Mouse (Mus musculus) liver, embryonic 12.5 days (tissue): ENCODE results near the gene Clasrp. TPM values are rescaled to one million over a fixed set of nuclear protein-coding genes. Genes with fewer than 3 reads are reported as not detected.
"Not testable (repeated sequence)": the region's sequence is repeated elsewhere in the genome, so short reads cannot be mapped to it uniquely, and the experiment has no call there.

ENCODE experiments used
- ATAC-seq: fragments of 200-750 bp; cut with Nextera tagmentation; 2 replicates; pipeline ENCODE4 v1.8.0; 2017; ENCODE audit warnings: moderate number of reproducible peaks, mild to moderate bottlenecking, moderate library complexity
- H3K27ac ChIP-seq: fragments of 300-500 bp; sonication (generic); 2 replicates; pipeline ENCODE4 v1.5.1; 2016; ENCODE audit warnings: mild to moderate bottlenecking
- H3K27me3 ChIP-seq: fragments of 300-500 bp; sonication (generic); replicated peaks from 2 replicates; pipeline ENCODE4 v1.6.1; 2016; ENCODE audit warnings: mild to moderate bottlenecking, moderate library complexity
- H3K36me3 ChIP-seq: fragments of 300-500 bp; sonication (generic); 2 replicates; pipeline ENCODE4 v1.6.1; 2016; ENCODE audit warnings: mild to moderate bottlenecking, moderate library complexity
- H3K4me1 ChIP-seq: fragments of 300-500 bp; sonication (generic); 2 replicates; pipeline ENCODE4 v1.6.1; 2016
- H3K4me2 ChIP-seq: fragments of 300-500 bp; sonication (generic); 2 replicates; pipeline ENCODE4 v1.6.1; 2016; ENCODE audit warnings: mild to moderate bottlenecking, moderate library complexity
- H3K4me3 ChIP-seq: fragments of 300-500 bp; sonication (generic); 2 replicates; pipeline ENCODE4 v1.5.1; 2016; ENCODE audit warnings: mild to moderate bottlenecking, moderate library complexity
- H3K9ac ChIP-seq: fragments of 300-500 bp; sonication (generic); 2 replicates; pipeline ENCODE4 v1.6.1; 2016; ENCODE audit warnings: mild to moderate bottlenecking, moderate library complexity
- H3K9me3 ChIP-seq: fragments of 300-500 bp; sonication (generic); replicated peaks from 2 replicates; pipeline ENCODE4 v1.6.1; 2016; ENCODE audit warnings: mild to moderate bottlenecking, moderate library complexity
- WGBS: fragments of 180-500 bp; shearing (Covaris S2); methylation state at CpG from one replicate; pipeline ENCODE4 v1.1.7; 2016; ENCODE audit not compliant: insufficient replicate concordance; 5-methylcytosine and 5-hydroxymethylcytosine counted together
- polyA plus RNA-seq: library from polyadenylated mRNA; unstranded; fragments of >200 nt; fragmentation: Nextera tagmentation; extraction: Ambion mirVana; gene quantifications from 2 replicates; pipeline ENCODE4 v1.2.1, GENCODE M21; 2016

Clasrp gene
- polyA plus RNA-seq, 1 experiment from 2014 or later, result 23.9 TPM

- Histone ChIP-seq H3K27ac (peak overlapping the region; percentile 81; the same call in 1 of the 2 replicates), H3K4me1 (peaks cover 29% of the 10 kb centered on the region), H3K36me3 (peaks cover 29% of the 10 kb centered on the region), H3K4me2 (peak overlapping the region; percentile 86), H3K4me3 (peak overlapping the region; percentile 89)
- H3K27me3 ChIP-seq, ATAC-seq, H3K9ac ChIP-seq, H3K9me3 ChIP-seq: not testable (repeated sequence)
- 55% methylated on average over 10 of the region's 10 CpGs for WGBS
Measured at GRCm38 (mm10) chr7:19604606-19605214, 424 bp upstream of the Clasrp start.

DNA sequence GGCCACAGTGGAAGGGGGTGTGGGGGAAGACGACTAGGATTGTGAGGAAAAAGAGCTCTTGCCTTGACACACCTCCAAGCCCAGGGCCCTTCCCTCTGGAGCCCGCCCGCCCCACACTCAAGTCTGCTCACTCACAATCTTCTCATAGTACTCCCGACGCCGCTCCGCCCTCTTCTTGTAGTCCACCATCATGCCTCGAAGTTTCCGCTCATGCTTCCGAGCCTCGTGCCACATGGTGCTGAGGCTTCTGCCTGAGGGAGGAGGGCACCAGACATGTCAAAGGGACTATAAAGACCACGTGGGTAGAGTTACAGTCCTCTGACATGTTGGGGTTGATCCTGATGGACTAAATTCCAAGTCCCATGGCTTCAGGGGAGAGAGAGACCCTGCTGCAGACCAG lies 1.2 kb downstream of the Clasrp start:
- peaks cover 45% of the 10 kb centered on the region for H3K36me3 ChIP-seq
- peaks cover 29% of the 10 kb centered on the region for H3K4me1 ChIP-seq
- ATAC-seq, result no peak

DNA sequence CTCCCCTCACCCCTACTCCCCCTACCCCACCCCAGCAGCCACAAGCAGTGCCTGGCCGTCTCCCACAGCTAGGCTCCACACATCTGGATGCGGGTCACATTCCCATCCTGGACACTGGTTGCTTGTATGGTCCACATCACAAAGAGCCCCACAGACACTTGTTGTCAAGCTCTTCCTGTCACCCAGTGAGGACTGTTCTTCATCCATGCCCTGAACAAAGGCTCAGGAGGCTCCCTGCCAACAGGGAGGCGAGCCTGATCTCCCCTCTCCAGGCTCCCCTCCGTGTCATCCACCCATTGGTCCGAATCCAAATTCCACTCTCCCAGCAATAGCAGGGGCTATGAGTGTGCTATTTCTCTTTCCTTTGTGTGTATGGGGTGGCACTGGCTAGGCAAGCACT lies 3.7 kb downstream of the Clasrp start:
- Histone ChIP-seq H3K27ac (peak overlapping the region; percentile 28; the same call in 1 of the 2 replicates), H3K9ac (no peak overlapping the region), H3K4me2 (no peak overlapping the region), H3K4me1 (peaks cover 29% of the 10 kb centered on the region), H3K27me3 (no peaks in the 10 kb centered on the region), H3K4me3 (no peak overlapping the region), H3K36me3 (peaks cover 63% of the 10 kb centered on the region), H3K9me3 (no peaks in the 10 kb centered on the region)
- WGBS, result 72% methylated on average over 5 of the region's 5 CpGs
- ATAC-seq, result no peak

More for the DNA sequence above, 1.2 kb downstream of the Clasrp start:
- Histone ChIP-seq H3K9ac (peak overlapping the region; percentile 93), H3K4me3 (peak overlapping the region; percentile 89), H3K9me3 (no peaks in the 10 kb centered on the region), H3K4me2 (peak overlapping the region; percentile 86), H3K27ac (no peak overlapping the region), H3K27me3 (no peaks in the 10 kb centered on the region)
- WGBS, result 65% methylated on average over 12 of the region's 12 CpGs

DNA sequence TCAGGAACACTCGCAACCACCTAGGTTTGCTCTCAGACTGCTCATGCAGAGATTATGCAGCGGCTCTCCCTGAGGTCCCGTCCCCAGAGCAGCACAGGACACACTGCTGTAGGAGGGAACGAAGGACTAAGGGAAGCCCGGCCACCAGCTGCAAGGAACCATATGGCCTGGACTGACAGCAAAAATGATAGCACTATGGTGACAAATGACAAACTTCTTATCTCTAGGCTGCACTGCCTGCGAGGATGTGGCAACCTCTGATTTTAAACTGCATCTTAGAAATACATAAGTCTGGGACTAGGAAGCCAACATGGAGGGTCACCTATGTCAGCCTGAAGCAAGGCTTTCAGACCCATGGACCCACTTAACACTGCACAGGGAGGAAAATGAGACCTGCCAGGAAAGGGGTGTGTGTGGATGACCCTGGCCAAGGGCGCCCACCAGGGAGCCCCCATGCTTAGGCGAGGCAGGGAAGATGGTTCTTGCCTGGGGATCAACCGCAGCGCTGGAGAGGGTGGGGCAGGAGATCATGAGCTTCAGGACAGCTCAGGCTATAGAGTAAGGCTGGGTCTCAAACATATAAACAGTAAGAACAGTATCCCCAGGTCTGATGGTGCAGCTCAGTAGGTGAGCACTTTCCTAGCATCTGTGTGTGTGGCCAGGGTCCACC lies 11.1 kb downstream of the Clasrp start:
- Histone ChIP-seq H3K4me1 (peaks cover 32% of the 10 kb centered on the region), H3K9ac (peak overlapping the region; percentile 12; the same call in 1 of the 2 replicates), H3K27me3 (no peaks in the 10 kb centered on the region), H3K36me3 (peaks cover 91% of the 10 kb centered on the region), H3K4me3 (no peak overlapping the region), H3K27ac (peak overlapping the region; percentile 33), H3K4me2 (peak overlapping the region; percentile 30), H3K9me3 (no peaks in the 10 kb centered on the region)
- 42% methylated on average over 10 of the region's 10 CpGs for WGBS
- ATAC-seq, result peak; percentile 82

- H3K4me2 ChIP-seq, result no peak overlapping the region
- peaks cover 99% of the 10 kb centered on the region for H3K36me3 ChIP-seq
- peak; percentile 36; the same call in 1 of the 2 replicates for ATAC-seq
- H3K4me1 ChIP-seq, result peaks cover 32% of the 10 kb centered on the region
- no peaks in the 10 kb centered on the region for H3K9me3 ChIP-seq
- H3K4me3 ChIP-seq, result no peak overlapping the region
- no peak overlapping the region for H3K27ac ChIP-seq
- H3K27me3 ChIP-seq, result no peaks in the 10 kb centered on the region
- 57% methylated on average over 3 of the region's 3 CpGs for WGBS
- H3K9ac ChIP-seq, result no peak overlapping the region
Measured at GRCm38 (mm10) chr7:19589917-19590316, 14.4 kb downstream of the Clasrp start.

- Histone ChIP-seq H3K9me3 (no peaks in the 10 kb centered on the region), H3K27me3 (no peaks in the 10 kb centered on the region), H3K4me1 (peaks cover 27% of the 10 kb centered on the region), H3K27ac (0 out of 2 replicates have a peak overlapping the region, but pooled peaks have one; percentile 2), H3K4me3 (no peak overlapping the region), H3K4me2 (no peak overlapping the region), H3K9ac (no peak overlapping the region), H3K36me3 (peaks cover 100% of the 10 kb centered on the region)
- 39% methylated on average over 3 of the region's 3 CpGs for WGBS
- no peak for ATAC-seq
Measured at GRCm38 (mm10) chr7:19589207-19589606, 15.1 kb downstream of the Clasrp start.

DNA sequence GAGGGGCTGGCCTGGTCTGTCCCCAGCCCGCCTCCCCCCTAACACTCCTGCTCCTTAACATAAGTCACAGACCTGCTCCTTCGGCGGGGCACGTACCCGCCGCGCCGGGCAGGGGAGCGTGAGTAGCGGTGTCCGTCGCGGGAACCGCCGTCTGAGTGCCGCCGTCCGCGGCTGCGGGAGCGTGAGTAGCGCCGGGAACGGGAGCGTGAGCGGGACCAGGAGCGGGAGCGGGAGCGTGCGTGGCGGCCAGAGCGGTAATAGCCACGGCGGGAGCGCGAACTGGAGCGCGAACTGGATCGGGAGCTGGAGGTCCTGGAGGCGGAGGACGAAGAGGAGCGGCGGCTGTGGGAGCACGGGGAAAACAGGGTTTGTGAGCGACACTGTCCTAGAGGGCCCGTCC lies 18.0 kb downstream of the Clasrp start:
- Histone ChIP-seq H3K27ac (no peak overlapping the region), H3K9ac (no peak overlapping the region), H3K27me3 (no peaks in the 10 kb centered on the region), H3K4me1 (peaks cover 4% of the 10 kb centered on the region; the same call in 1 of the 2 replicates), H3K9me3 (no peaks in the 10 kb centered on the region), H3K4me2 (no peak overlapping the region), H3K36me3 (peaks cover 98% of the 10 kb centered on the region), H3K4me3 (no peak overlapping the region)
- no peak for ATAC-seq
- 92% methylated on average over 46 of the region's 46 CpGs for WGBS

DNA sequence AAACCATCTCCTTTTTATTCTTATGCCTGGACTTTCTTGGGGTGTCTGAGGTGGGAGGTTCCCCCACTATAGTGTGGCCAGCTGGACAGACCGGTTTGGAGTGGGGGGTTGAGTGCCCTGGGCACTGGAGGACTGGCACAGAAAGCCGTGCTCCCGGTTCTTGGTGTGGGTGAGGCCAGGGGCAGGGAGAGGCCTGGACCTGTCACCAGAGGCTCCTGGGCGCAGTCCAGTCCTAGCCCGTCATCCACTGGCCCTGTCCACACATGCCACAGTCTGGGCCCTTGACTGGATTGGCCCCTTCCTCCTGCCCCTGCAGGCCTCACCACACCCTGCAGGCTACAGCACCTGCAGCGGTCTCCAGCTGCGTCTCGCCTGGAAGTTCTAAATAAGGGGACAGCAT lies 23.7 kb downstream of the Clasrp start:
- ATAC-seq, result no peak
- Histone ChIP-seq H3K27ac (no peak overlapping the region), H3K4me2 (no peak overlapping the region), H3K4me3 (no peak overlapping the region), H3K9me3 (no peaks in the 10 kb centered on the region), H3K27me3 (peaks cover 18% of the 10 kb centered on the region), H3K9ac (no peak overlapping the region), H3K4me1 (peaks cover 39% of the 10 kb centered on the region), H3K36me3 (peaks cover 60% of the 10 kb centered on the region)
- 87% methylated on average over 8 of the region's 8 CpGs for WGBS

DNA sequence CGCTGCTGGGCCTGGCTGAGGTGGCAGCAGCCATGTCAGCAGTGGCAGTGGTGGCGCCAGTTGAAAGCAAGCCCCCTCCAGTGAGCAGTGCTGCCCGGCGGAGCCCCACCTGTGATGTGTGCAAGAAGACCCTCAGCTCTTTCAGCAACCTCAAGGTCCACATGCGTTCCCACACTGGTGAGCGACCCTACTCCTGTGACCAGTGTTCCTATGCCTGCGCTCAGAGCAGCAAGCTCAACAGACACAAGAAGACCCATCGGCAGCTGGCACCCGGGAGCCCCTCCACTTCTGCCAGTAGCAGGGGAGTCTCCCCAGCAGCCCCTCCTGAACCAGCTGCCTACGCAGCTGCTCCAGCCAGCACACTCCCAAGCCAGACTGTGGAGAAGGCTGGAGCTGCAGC lies 24.5 kb downstream of the Clasrp start:
- no peak overlapping the region for H3K4me3 ChIP-seq
- peaks cover 18% of the 10 kb centered on the region for H3K27me3 ChIP-seq
- no peak overlapping the region for H3K4me2 ChIP-seq
- H3K9me3 ChIP-seq, result no peaks in the 10 kb centered on the region
- H3K27ac ChIP-seq, result no peak overlapping the region
- peaks cover 48% of the 10 kb centered on the region for H3K4me1 ChIP-seq
- no peak overlapping the region for H3K9ac ChIP-seq
- WGBS, result 84% methylated on average over 10 of the region's 10 CpGs
- no peak for ATAC-seq
- peaks cover 51% of the 10 kb centered on the region for H3K36me3 ChIP-seq

- Histone ChIP-seq H3K27me3 (peaks cover 18% of the 10 kb centered on the region), H3K4me2 (peak overlapping the region; percentile 92), H3K4me3 (peak overlapping the region; percentile 54; the same call in 1 of the 2 replicates), H3K36me3 (peaks cover 38% of the 10 kb centered on the region), H3K9me3 (no peaks in the 10 kb centered on the region), H3K9ac (no peak overlapping the region), H3K4me1 (peaks cover 61% of the 10 kb centered on the region), H3K27ac (no peak overlapping the region)
- no peak for ATAC-seq
- WGBS, result 56% methylated on average over 4 of the region's 4 CpGs
Measured at GRCm38 (mm10) chr7:19578436-19578835, 25.9 kb downstream of the Clasrp start.

- no peaks in the 10 kb centered on the region for H3K9me3 ChIP-seq
- peak overlapping the region; percentile 54 for H3K4me3 ChIP-seq
- H3K4me1 ChIP-seq, result peaks cover 61% of the 10 kb centered on the region
- H3K27ac ChIP-seq, result no peak overlapping the region
- ATAC-seq, result no peak; the same call in 1 of the 2 replicates
- H3K4me2 ChIP-seq, result peak overlapping the region; percentile 92
- peaks cover 18% of the 10 kb centered on the region for H3K27me3 ChIP-seq
- WGBS, result 12% methylated on average over 10 of the region's 10 CpGs
- peaks cover 33% of the 10 kb centered on the region for H3K36me3 ChIP-seq
- H3K9ac ChIP-seq, result peak overlapping the region; percentile 62
Measured at GRCm38 (mm10) chr7:19577877-19578414, 26.3 kb downstream of the Clasrp start.
